Mouse (Mus musculus) NIH3T3 (cell line): ENCODE measurements around the gene Klrc2.
"Not testable (repeated sequence)": the region's sequence is repeated elsewhere in the genome, so short reads cannot be mapped to it uniquely, and the experiment has no call there.

Experiments used
- DNase-seq: peaks from one replicate; pipeline ENCODE4 v3.0.0-alpha.2; 2012; ENCODE audit warnings: low read depth

The Klrc2 gene

GRCm38 (mm10) chr6:129660589-129660988 lies at the start of gene Klrc2:
TSS of gene Klrc2 (minus strand) at chr6:129660689.
- DNase-seq, result not testable (repeated sequence)

GRCm38 (mm10) chr6:129691436-129691835 lies 30.9 kb upstream of the Klrc2 start:
- not testable (repeated sequence) for DNase-seq

GRCm38 (mm10) chr6:129680379-129680778 lies 19.9 kb upstream of the Klrc2 start:
- no peak for DNase-seq

- no peak for DNase-seq
Measured at GRCm38 (mm10) chr6:129678873-129679272, 18.4 kb upstream of the Klrc2 start, which contains the start of gene Klrc1. TSS of gene Klrc1 (minus strand) at chr6:129678973.

- not testable (repeated sequence) for DNase-seq
Measured at GRCm38 (mm10) chr6:129661301-129661700, 812 bp upstream of the Klrc2 start.

- not testable (repeated sequence) for DNase-seq
Measured at GRCm38 (mm10) chr6:129644054-129644453, 16.4 kb downstream of the Klrc2 start.

GRCm38 (mm10) chr6:129643237-129643636 lies 17.3 kb downstream of the Klrc2 start, which contains the start of gene Klrc3:
TSS of gene Klrc3 (minus strand) at chr6:129643337.
- DNase-seq, result not testable (repeated sequence)

GRCm38 (mm10) chr6:129631046-129631445 lies 29.4 kb downstream of the Klrc2 start:
- not testable (repeated sequence) for DNase-seq

GRCm38 (mm10) chr6:129623735-129624134 lies 36.8 kb downstream of the Klrc2 start, which contains the start of gene Klrk1:
TSS of gene Klrk1 (minus strand) at chr6:129623864.
- no peak for DNase-seq

- no peak for DNase-seq
Measured at GRCm38 (mm10) chr6:129608372-129608771, 52.1 kb downstream of the Klrc2 start.
